Mouse (Mus musculus) olfactory bulb, adult 2 months (tissue): ENCODE measurements at regions not wholly inside any gene's neighbourhood (a gene's known extent, or its start where the extent isn't known, plus 50 kb on each side); places are given as distances from the start of the nearest gene placed in this dataset.

ENCODE experiments used
- CTCF ChIP-seq: fragments of 200-500 bp; IDR thresholded peaks from 2 replicates; pipeline ENCODE4 v1.5.1; 2012; ENCODE audit warnings: low read depth, mild to moderate bottlenecking, low read length, moderate library complexity; ENCODE audit not compliant: insufficient read depth
- POLR2A ChIP-seq: fragments of 200-500 bp; IDR thresholded peaks from 2 replicates; pipeline ENCODE4 v1.6.1; 2012; ENCODE audit warnings: mild to moderate bottlenecking, low read depth, low read length, moderate library complexity; ENCODE audit not compliant: insufficient read depth

GRCm38 (mm10) chr6:84383718-84384117 lies 210.0 kb downstream of the Cyp26b1 start:
- TF ChIP-seq POLR2A (no peak), CTCF (no peak)
